Mouse (Mus musculus): ENCODE data around the gene Zfp593. TPM values are rescaled to one million over a fixed set of nuclear protein-coding genes. Genes with fewer than 3 reads are reported as not detected.
A peak's percentile ranks its signal among the peaks of the same experiment; 100 is the strongest.
"Not testable (repeated sequence)": the region's sequence is repeated elsewhere in the genome, so short reads cannot be mapped to it uniquely, and the experiment has no call there.

The Zfp593 gene
- polyA plus RNA-seq, 1 experiment from 2014 or later = 15.6 TPM

DNA sequence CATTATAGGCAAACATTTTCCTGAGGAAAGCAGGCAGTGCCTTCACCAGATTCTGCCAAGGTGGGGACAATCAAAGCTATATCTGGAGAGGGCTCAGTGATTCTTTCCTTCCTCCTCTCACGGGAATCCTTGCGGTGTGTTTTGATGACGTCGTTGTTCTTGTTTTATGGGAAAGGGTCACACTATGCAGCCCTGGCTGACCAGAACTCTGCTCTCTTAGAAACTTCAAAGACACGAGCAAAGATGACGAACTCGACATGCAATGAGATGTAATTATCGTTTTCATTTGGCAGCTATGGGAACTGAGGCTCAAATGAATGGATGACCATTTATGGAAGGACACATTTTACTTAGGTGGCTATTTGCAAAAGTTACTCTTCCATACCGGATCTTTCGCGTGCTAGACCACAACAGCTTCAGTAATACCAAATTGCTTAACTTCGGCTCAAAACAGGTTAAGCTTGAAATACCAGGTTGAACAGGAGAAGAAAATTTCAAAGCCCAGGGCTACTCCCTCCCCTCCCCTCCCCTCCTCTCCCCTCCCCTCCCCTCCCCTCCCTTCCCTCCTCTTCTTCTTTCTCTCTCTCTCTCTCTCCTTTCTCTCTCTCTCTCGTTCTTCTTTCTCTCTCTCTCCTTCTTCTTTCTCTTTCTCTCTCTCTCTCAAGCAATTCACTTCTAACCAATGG, 27.5 kb upstream of the Zfp593 start:
- WGBS = 37% methylated on average over 13 of the region's 13 CpGs
- no peak for ATAC-seq
- Histone ChIP-seq H3K36me3 (peaks cover 14% of the 10 kb centered on the region), H3K4me1 (replicated peaks) (no peaks in the 10 kb centered on the region), H3K9ac (replicated peaks) (no peak overlapping the region), H3K27me3 (no peaks in the 10 kb centered on the region), H3K27ac (no peak overlapping the region), H3K4me2 (replicated peaks) (no peak overlapping the region), H3K4me3 (replicated peaks) (no peak overlapping the region), H3K9me3 (no peaks in the 10 kb centered on the region)

DNA sequence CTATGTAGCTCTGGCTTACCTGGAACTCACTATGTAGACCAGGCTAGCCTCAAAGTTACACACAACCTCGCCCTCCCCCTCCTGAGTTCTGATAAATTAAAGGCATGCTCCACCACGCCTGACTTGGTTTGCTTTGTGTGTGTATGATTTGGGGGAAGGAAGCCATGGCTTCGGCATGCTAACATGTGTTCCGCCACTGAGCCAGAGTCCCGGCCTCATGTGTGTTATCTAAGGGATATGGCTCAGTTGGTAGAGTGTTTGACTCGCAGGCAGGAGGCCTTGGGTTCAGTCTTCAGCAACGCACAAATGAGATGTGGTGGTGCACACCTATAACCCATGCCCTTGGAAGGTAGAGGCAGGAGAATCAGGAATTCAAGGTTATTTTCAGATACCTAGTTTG, 26.6 kb upstream of the Zfp593 start:
- H3K27ac ChIP-seq = no peak overlapping the region
- no peaks in the 10 kb centered on the region for H3K4me1 ChIP-seq (replicated peaks)
- no peak overlapping the region for H3K4me2 ChIP-seq (replicated peaks)
- no peaks in the 10 kb centered on the region for H3K27me3 ChIP-seq
- H3K9ac ChIP-seq (replicated peaks) = no peak overlapping the region
- no peak overlapping the region for H3K4me3 ChIP-seq (replicated peaks)
- H3K9me3 ChIP-seq = no peaks in the 10 kb centered on the region
- ATAC-seq = no peak
- WGBS = 85% methylated on average over 7 of the region's 7 CpGs
- H3K36me3 ChIP-seq = peaks cover 5% of the 10 kb centered on the region

DNA sequence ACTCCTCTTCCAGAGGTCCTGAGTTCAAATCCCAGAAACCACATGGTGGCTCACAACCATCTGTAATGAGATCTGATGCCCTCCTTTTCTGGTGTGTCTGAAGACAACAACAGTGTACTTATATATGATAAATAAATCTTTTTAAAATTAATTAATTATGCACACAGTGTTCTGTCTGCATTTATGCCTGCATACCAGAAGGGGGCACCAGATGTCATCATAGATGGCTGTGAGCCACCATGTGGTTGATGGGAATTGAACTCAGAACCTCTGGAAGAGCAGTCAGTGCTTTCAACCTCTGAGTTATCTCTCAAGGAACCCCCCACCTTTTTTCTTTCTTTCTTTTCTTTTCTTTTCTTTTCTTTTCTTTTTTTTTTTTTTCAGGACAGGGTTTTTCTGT, 24.2 kb upstream of the Zfp593 start:
- H3K27ac ChIP-seq; H3K36me3 ChIP-seq; H3K4me1 ChIP-seq (replicated peaks); ATAC-seq; H3K27me3 ChIP-seq; H3K9me3 ChIP-seq; H3K9ac ChIP-seq (replicated peaks); H3K4me3 ChIP-seq (replicated peaks); H3K4me2 ChIP-seq (replicated peaks): not testable (repeated sequence)

DNA sequence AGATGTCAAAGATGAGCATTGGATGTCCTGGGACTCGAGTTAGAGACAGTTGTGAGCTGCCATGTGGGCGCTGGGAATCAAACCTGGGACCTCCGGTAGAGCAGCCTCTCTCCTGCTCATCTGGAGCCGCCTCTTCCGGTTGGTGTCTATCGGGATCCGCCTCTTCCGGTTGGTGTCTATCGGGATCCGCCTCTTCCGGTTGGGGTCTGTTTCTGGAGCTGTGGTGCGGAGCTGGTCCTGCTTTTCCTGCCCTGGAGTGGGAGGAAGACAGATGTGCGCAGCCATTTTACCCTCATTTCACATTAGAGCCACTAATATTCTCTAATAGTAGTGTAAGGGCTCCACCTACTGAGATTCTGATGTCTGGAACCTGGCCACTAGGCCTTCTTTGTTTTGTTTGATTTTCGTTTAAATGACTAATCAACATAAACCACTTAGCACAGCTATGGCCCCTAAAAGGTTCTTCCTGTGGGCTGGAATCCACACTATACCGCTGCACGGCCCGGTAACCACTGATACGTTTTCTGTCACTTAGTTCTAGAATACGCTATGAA, 22.8 kb upstream of the Zfp593 start:
- Histone ChIP-seq H3K27me3 (no peaks in the 10 kb centered on the region), H3K36me3 (no peaks in the 10 kb centered on the region), H3K9ac (replicated peaks) (no peak overlapping the region), H3K9me3 (no peaks in the 10 kb centered on the region), H3K27ac (no peak overlapping the region), H3K4me1 (replicated peaks) (no peaks in the 10 kb centered on the region), H3K4me2 (replicated peaks) (no peak overlapping the region), H3K4me3 (replicated peaks) (no peak overlapping the region)
- ATAC-seq = no peak
- 86% methylated on average over 19 of the region's 19 CpGs for WGBS

DNA sequence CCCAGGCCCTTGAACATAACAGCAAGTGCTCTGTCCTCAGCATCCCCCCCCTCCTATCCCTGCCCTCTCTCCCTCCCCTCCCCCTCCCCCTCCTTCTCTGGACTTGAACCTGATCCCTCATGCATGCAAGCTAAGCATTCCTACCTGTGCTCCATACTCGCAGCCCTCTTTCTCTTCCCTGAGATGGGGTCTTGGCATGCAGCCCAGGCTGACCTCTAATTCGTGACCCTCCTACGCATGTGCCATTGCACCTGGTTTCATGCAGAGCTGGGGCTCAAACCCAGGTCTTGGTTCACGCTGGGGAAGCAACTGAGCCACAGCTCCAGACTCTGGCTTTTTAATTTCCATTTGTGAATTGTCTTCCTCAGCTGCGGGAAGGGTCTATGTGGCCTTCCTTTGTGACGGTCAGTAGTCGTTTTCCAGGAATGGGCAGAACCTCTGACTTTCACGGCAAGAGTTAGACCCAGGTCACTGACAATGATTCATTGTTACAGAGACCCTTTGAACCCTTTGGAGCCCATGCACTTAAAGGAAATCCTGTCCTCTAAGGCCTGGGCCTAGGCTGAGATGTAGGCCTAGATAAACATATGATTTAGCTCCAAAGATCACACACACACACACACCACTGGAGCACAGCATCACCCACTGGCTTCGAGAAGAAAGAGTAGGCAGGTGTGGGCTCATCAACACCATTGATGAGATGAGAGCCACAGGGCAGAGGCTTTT, 20.6 kb upstream of the Zfp593 start:
- Histone ChIP-seq H3K4me1 (replicated peaks) (no peaks in the 10 kb centered on the region), H3K9me3 (no peaks in the 10 kb centered on the region), H3K4me2 (replicated peaks) (no peak overlapping the region), H3K27me3 (no peaks in the 10 kb centered on the region), H3K27ac (no peak overlapping the region), H3K4me3 (replicated peaks) (no peak overlapping the region), H3K36me3 (no peaks in the 10 kb centered on the region), H3K9ac (replicated peaks) (no peak overlapping the region)
- no peak for ATAC-seq
- 76% methylated on average over 9 of the region's 9 CpGs for WGBS

DNA sequence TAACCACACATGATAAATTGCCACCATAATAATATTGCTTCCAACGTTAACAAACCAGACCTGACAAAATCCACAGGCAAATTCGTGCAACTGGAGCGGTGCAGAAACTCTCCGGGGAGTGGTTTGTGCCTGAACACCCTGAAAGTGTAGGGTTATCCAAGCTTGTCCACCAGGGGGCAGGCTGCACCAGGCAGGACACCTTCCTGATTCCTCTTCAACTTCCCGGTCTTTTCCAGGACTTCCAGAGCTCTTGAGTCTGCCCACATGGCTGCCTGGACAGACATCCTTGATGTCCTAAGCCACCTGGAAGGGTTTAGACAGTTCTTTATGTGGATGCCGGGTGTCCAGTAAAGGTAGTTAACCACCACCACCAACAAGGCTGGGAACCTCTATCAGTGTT, 17.8 kb upstream of the Zfp593 start:
- Histone ChIP-seq H3K4me3 (replicated peaks) (no peak overlapping the region), H3K27ac (no peak overlapping the region), H3K36me3 (no peaks in the 10 kb centered on the region), H3K27me3 (no peaks in the 10 kb centered on the region), H3K4me1 (replicated peaks) (no peaks in the 10 kb centered on the region), H3K9me3 (no peaks in the 10 kb centered on the region), H3K4me2 (replicated peaks) (no peak overlapping the region), H3K9ac (replicated peaks) (no peak overlapping the region)
- no peak for ATAC-seq
- 40% methylated on average over 6 of the region's 6 CpGs for WGBS

DNA sequence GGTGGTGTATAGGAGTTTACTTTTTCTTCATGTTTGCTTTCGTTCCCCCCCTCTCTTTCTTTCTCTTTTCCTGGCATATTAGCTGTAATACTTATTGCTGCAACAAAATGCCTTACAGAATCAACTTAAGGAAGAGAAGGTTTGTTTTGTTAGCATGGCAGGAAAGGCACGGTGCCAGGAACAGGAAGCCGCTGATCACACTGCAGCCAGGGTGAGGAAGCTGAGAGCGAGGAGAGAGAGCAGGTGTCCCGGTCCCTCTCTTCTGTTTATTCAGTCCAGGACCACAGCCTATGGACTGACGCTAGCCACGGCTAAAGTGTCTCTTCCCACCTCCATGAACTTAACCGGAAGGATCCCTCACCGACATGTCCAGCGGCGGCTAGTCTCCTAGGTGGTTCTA, 13.0 kb upstream of the Zfp593 start:
- peaks cover 28% of the 10 kb centered on the region for H3K27me3 ChIP-seq
- H3K4me2 ChIP-seq (replicated peaks) = no peak overlapping the region
- no peak overlapping the region for H3K27ac ChIP-seq
- no peak overlapping the region for H3K4me3 ChIP-seq (replicated peaks)
- no peaks in the 10 kb centered on the region for H3K36me3 ChIP-seq
- no peak for ATAC-seq
- peaks cover 38% of the 10 kb centered on the region for H3K4me1 ChIP-seq (replicated peaks)
- H3K9me3 ChIP-seq = no peaks in the 10 kb centered on the region
- 67% methylated on average over 11 of the region's 11 CpGs for WGBS
- H3K9ac ChIP-seq (replicated peaks) = no peak overlapping the region

DNA sequence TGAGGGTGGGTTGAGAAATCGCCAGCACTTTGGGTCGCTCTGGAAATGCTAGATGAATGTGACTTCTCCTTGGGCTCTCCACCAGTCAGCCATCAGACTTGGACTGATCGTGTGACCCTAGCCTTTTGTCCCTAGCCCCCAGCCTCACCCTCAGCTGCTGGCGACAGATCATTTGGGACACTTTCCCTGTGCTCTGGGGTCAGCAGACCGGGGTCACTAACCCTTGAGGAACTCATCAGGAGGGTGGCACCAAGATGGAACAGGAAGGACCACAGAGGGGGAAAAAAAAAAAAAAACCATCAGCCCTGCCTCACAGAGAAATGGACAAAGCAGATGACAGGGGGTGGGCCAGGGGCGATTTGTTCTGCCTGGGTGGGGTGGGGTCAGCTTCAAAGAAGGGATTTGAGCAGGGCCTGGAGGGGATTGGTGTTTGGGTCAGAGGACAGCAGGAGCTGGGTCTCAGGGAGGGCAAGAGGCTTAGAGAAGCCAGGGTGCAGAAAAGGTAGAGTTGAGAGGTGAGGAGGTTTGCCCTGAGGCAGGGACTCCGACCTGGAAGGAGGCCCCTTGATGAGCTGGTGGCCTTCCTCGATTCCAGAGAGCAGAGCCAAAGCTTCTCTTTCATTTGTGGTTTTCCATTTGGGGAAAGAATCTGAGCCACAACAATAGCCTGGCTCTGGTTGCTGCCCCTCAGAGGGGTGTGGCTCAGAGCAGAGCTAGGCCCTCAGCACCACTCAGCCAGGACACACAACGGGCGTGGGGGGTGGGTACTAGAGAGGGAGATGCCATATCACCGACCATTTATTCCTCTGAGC, 12.0 kb upstream of the Zfp593 start:
- 0 out of 2 replicates have a peak overlapping the region, but pooled peaks have one; percentile 14 for H3K9ac ChIP-seq (replicated peaks)
- H3K4me1 ChIP-seq (replicated peaks) = peaks cover 43% of the 10 kb centered on the region
- H3K27ac ChIP-seq = no peak overlapping the region
- H3K9me3 ChIP-seq = no peaks in the 10 kb centered on the region
- no peak overlapping the region for H3K4me2 ChIP-seq (replicated peaks)
- H3K4me3 ChIP-seq (replicated peaks) = no peak overlapping the region
- peaks cover 38% of the 10 kb centered on the region for H3K27me3 ChIP-seq
- 6% methylated on average over 11 of the region's 11 CpGs for WGBS
- H3K36me3 ChIP-seq = no peaks in the 10 kb centered on the region
- 0 out of 2 replicates have a peak, but pooled peaks have one; percentile 46 for ATAC-seq

DNA sequence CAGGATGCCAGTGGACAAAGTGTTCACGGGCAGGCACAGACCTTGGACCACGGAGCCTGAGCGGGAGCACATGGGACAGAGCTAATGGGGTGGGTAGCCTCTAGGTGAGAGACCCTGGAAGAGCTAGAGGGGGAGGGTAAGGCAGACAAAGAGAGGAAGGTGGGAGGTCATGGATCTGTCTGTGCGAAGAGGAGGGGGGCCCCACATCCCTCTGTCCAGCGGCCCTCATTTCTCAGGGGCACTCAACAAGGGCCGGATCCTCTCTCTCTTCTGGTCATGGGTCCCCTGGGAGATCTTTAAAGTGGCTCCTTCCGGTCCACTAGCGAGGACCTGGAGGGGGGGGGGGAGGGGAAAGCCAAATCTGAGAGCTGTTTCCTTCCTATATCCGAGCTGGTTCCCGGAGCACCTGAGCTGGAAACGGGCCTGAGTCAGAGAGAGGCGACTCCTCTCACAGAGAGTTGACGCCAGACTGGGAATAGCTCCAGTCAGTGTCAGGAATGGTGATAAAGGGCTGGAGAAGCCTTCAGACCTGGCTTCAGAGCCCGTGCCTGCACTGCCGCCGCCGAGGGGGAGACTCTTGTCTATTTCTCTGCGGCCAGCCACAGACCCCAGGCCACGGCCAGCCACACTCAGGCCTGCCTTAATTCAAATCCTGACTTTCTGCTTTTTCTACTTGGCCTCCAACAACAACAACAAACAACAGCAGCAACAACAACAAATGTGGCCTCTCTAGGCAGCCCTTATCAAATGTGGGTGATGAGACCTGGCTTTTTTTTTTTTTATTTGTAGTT, 11.2 kb upstream of the Zfp593 start:
- no peaks in the 10 kb centered on the region for H3K36me3 ChIP-seq
- ATAC-seq = no peak
- no peak overlapping the region for H3K4me2 ChIP-seq (replicated peaks)
- H3K27me3 ChIP-seq = peaks cover 46% of the 10 kb centered on the region
- no peak overlapping the region for H3K4me3 ChIP-seq (replicated peaks)
- 8% methylated on average over 19 of the region's 19 CpGs for WGBS
- H3K4me1 ChIP-seq (replicated peaks) = peaks cover 51% of the 10 kb centered on the region
- H3K9me3 ChIP-seq = no peaks in the 10 kb centered on the region
- 0 out of 2 replicates have a peak overlapping the region, but pooled peaks have one; percentile 14 for H3K9ac ChIP-seq (replicated peaks)
- no peak overlapping the region for H3K27ac ChIP-seq

DNA sequence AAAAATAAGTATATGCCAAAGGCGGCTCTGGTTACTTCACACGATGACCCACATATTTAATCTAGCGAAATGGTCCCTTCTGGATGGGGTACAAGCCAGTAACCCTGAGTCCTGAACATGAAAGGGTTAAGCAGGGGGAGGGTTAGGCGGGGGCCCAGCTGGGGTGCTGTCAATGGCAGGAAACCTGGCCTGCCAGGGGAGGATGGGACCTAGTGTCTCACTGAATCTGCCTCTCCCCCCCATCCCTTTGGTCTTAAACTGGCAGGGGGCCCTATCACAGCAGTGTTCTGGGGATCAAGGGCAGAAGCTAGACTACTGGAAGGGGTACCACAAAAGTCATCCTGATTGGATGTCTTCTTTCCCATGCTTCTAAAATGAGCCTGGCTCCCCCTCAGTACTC, 10.5 kb upstream of the Zfp593 start:
- Histone ChIP-seq H3K4me3 (replicated peaks) (no peak overlapping the region), H3K36me3 (no peaks in the 10 kb centered on the region), H3K27me3 (peaks cover 53% of the 10 kb centered on the region), H3K4me2 (replicated peaks) (no peak overlapping the region), H3K27ac (no peak overlapping the region), H3K9ac (replicated peaks) (no peak overlapping the region), H3K4me1 (replicated peaks) (peaks cover 59% of the 10 kb centered on the region), H3K9me3 (no peaks in the 10 kb centered on the region)
- 14% methylated on average over 4 of the region's 4 CpGs for WGBS
- no peak for ATAC-seq

DNA sequence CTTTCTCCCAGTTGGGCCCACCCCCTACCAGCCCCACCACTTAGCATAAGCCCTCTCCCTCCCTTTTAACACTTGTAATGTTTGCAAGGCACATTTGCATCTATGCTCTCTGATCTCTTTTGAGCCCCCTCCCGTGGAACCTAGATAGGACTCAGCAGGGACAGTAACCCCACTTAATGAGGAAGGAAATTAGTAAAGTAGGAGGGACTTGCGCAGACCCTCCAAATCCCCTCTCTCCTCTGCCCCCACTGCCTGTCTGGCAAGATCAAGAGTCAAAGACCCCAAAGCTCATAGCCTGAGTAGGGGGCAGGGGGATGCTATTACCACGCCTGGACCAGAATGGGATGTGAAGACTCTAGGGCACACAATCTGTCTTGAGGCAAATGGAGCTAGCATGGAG, 9.4 kb upstream of the Zfp593 start:
- Histone ChIP-seq H3K4me2 (replicated peaks) (no peak overlapping the region), H3K4me1 (replicated peaks) (peaks cover 69% of the 10 kb centered on the region), H3K27ac (no peak overlapping the region), H3K9ac (replicated peaks) (no peak overlapping the region), H3K4me3 (replicated peaks) (no peak overlapping the region), H3K27me3 (peaks cover 63% of the 10 kb centered on the region), H3K36me3 (no peaks in the 10 kb centered on the region), H3K9me3 (no peaks in the 10 kb centered on the region)
- WGBS = 23% methylated on average over 3 of the region's 3 CpGs
- no peak for ATAC-seq

Measured in midbrain, embryonic 13.5 days (tissue).